Mouse (Mus musculus) embryonic fibroblast, embryonic 13.5 days (primary cell): ENCODE measurements around the gene Elovl7.

ENCODE experiments used
- CTCF ChIP-seq: IDR thresholded peaks from 2 replicates; pipeline ENCODE4 v1.5.1; 2011; ENCODE audit warnings: mild to moderate bottlenecking, control low read depth, low read length, moderate library complexity, borderline replicate concordance; ENCODE audit not compliant: insufficient read depth
- POLR2A ChIP-seq: IDR thresholded peaks from 2 replicates; pipeline ENCODE4 v1.6.1; 2011; ENCODE audit warnings: low read depth, mild to moderate bottlenecking, control low read depth, low read length, moderate library complexity

GRCm38 (mm10) chr13:108327047-108327446 is 112.8 kb downstream of the Elovl7 start:
- TF ChIP-seq POLR2A (no peak), CTCF (no peak)
